Mouse (Mus musculus) intestine, embryonic 16.5 days (tissue): ENCODE measurements around the gene Megf11. TPM values are rescaled to one million over a fixed set of nuclear protein-coding genes. Genes with fewer than 3 reads are reported as not detected.

Experiments used
- ATAC-seq: fragments of 200-750 bp; cut with Nextera tagmentation; 2 replicates; pipeline ENCODE4 v1.8.0; 2017; ENCODE audit warnings: moderate TSS enrichment, moderate library complexity
- H3K27ac ChIP-seq: fragments of 300-500 bp; sonication (generic); 2 replicates; pipeline ENCODE4 v1.5.1; 2014; ENCODE audit warnings: mild to moderate bottlenecking, low read length
- H3K27me3 ChIP-seq: fragments of 300-500 bp; sonication (generic); replicated peaks from 2 replicates; pipeline ENCODE4 v1.6.1; 2014; ENCODE audit warnings: low read length, control low read depth, mixed read lengths; ENCODE audit not compliant: control insufficient read depth, insufficient read depth
- H3K36me3 ChIP-seq: fragments of 300-500 bp; sonication (generic); 2 replicates; pipeline ENCODE4 v1.6.1; 2014; ENCODE audit warnings: low read length, control low read depth; ENCODE audit not compliant: control insufficient read depth, insufficient read depth
- H3K4me1 ChIP-seq: fragments of 300-500 bp; sonication (generic); 2 replicates; pipeline ENCODE4 v1.6.1; 2014; ENCODE audit warnings: low read length, control low read depth, mixed read lengths; ENCODE audit not compliant: control insufficient read depth, insufficient read depth
- H3K4me2 ChIP-seq: fragments of 300-500 bp; sonication (generic); 2 replicates; pipeline ENCODE4 v1.6.1; 2014; ENCODE audit warnings: low read depth, low read length, control low read depth
- H3K4me3 ChIP-seq: fragments of 300-500 bp; sonication (generic); 2 replicates; pipeline ENCODE4 v1.5.1; 2014; ENCODE audit warnings: mild to moderate bottlenecking, low read length
- H3K9ac ChIP-seq: fragments of 300-500 bp; sonication (generic); 2 replicates; pipeline ENCODE4 v1.6.1; 2014; ENCODE audit warnings: low read depth, low read length
- H3K9me3 ChIP-seq: fragments of 300-500 bp; sonication (generic); 2 replicates; pipeline ENCODE4 v1.6.1; 2016; ENCODE audit warnings: low read length, control low read depth; ENCODE audit not compliant: control insufficient read depth
- WGBS: fragments of 180-500 bp; shearing (Covaris S2); extraction: QIAGEN DNeasy Blood & Tissue Kit; methylation state at CpG from one replicate; pipeline ENCODE4 v1.1.7; 2014; 5-methylcytosine and 5-hydroxymethylcytosine counted together
- polyA plus RNA-seq: library from polyadenylated mRNA; unstranded; fragments of >200 nt; fragmentation: Nextera tagmentation; extraction: Ambion mirVana; gene quantifications from 2 replicates; pipeline ENCODE4 v1.2.1, GENCODE M21; 2015

Megf11 gene
- polyA plus RNA-seq, 1 experiment from 2014 or later: 0.76 TPM

DNA sequence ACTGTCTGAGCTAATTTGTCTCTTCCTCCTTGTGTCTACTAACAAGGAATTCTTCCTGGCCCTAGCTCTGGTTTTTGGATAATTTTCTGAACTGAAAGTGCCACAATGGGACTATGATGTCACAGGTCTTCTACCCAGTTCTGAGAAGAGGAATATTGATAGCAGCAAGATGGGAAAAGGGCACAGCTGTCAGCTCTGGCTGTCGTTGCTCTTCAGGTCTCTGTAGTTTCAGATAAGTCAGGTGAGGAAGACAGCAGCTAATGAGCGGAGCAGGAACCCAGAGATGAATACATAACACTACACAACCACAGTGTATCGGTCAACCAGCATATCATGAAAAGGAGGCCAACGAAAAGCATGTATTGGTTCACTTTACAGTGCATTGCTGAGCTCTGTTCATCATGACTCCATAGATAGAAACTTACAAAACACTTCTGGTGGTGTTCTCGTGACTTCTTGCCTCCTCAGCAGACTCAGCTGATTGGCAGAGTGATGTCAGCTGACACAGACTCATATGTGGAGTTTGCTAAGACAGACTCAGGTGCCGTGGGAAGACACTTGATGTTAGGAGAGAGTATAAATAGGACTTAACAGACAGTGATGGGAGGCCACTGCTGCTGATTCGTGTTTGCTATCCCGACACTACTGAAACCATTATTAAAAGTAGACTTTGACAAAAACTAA is 149.6 kb downstream of the Megf11 start:
- Histone ChIP-seq H3K4me1 (no peaks in the 10 kb centered on the region), H3K36me3 (no peaks in the 10 kb centered on the region), H3K27me3 (no peaks in the 10 kb centered on the region), H3K4me3 (no peak overlapping the region), H3K9ac (no peak overlapping the region), H3K9me3 (no peaks in the 10 kb centered on the region), H3K4me2 (no peak overlapping the region), H3K27ac (no peak overlapping the region)
- ATAC-seq: no peak
- 84% methylated on average over 8 of the region's 8 CpGs for WGBS

DNA sequence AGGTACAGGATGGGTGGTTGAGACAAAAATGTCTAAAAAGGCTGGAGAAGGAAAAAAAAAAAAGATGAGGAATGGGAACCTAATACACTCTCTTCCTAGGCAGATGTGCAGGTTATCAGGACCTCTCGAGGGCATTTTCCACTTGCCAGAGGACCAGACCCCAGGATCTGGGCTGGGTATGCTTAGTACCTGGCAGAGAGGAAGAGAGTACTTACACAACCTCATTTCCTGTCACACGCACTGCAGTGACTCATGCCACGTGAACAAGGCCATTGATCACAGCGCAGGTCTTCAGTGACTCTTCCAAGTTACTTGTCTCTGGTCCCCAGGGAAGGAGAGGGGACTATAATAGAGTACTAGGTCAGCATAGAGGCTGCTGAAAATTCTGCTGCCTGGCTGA is 152.4 kb downstream of the Megf11 start:
- ATAC-seq: no peak
- Histone ChIP-seq H3K27ac (no peak overlapping the region), H3K4me2 (no peak overlapping the region), H3K36me3 (no peaks in the 10 kb centered on the region), H3K27me3 (no peaks in the 10 kb centered on the region), H3K9ac (no peak overlapping the region), H3K4me3 (no peak overlapping the region), H3K4me1 (no peaks in the 10 kb centered on the region), H3K9me3 (no peaks in the 10 kb centered on the region)
- WGBS: 60% methylated on average over 4 of the region's 4 CpGs

DNA sequence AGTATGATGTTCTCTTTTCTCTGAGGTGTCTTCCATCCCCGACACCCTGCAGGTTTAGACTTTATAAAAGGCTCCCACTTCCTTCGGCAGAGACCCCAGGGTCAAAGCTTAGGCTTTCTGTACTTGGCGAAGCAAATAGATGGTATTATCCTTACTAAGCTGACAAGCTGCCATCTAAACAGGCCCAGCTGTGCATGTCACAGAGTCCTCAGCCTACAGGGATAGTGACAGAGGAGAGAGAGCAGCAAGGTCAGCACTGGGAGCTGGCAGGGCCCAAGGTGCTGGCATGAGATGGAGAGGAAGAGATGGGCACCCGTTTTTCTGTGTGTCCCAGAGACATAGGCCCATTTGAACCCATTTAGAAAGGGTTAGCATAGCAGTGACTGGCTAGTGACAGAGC is 156.8 kb downstream of the Megf11 start:
- H3K4me2 ChIP-seq: no peak overlapping the region
- no peaks in the 10 kb centered on the region for H3K9me3 ChIP-seq
- no peaks in the 10 kb centered on the region for H3K27me3 ChIP-seq
- no peaks in the 10 kb centered on the region for H3K4me1 ChIP-seq
- no peak overlapping the region for H3K4me3 ChIP-seq
- no peak overlapping the region for H3K9ac ChIP-seq
- no peaks in the 10 kb centered on the region for H3K36me3 ChIP-seq
- WGBS: 83% methylated on average over 4 of the region's 4 CpGs
- no peak for ATAC-seq
- H3K27ac ChIP-seq: no peak overlapping the region

DNA sequence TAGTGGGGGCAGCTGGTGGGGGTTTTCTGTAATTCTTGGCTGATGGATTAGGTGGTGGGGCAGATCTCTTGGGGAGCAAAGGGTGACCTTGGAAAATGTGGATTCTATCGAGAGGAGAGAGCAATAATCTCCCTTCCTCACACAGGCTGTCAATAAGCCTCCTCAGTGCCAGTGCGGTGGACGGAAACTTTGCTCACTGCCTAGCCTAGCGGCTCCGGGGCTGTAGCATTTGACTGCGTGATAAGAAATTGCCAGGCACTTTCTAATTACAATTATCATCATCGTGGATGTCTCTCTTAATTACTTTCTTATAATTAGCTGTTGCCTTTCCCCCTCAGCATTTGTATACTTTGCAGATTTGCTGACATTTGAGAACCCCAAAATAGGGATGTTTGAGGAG is 157.7 kb downstream of the Megf11 start:
- Histone ChIP-seq H3K4me2 (no peak overlapping the region), H3K9ac (no peak overlapping the region), H3K27ac (no peak overlapping the region), H3K4me3 (no peak overlapping the region), H3K27me3 (no peaks in the 10 kb centered on the region), H3K9me3 (no peaks in the 10 kb centered on the region), H3K36me3 (no peaks in the 10 kb centered on the region), H3K4me1 (no peaks in the 10 kb centered on the region)
- 36% methylated on average over 7 of the region's 7 CpGs for WGBS
- no peak for ATAC-seq

DNA sequence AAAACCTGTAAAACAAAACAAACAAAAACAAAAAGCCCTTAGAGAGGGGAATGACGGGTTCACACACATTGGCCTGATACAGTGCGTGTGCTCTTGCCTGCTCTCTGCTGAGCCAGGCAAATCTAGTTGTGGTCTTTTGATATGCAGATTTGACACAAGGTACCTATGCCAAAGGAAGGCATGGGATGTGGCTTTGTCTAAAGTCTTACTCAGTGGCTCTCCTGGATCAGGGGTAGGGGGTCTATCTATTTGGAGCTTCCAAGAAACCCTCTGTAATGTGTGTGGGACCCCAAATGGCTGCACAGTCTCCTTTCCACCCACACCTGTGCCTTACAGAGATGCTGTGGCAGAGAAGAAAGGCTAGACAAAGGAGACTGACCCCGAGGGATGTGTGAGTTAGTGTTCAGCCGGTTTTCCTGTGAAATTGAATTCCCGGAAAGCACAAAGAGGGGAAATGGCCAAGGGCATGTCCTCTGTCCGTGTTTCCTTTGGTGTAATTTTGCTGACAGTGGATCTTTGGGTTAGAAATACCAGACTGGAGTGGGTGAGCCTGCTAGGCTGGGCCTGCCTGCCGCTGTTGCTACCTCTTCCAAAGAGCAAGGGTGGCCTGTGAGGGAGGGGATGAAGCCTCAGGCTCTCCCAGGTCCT is 161.0 kb downstream of the Megf11 start:
- no peaks in the 10 kb centered on the region for H3K36me3 ChIP-seq
- no peaks in the 10 kb centered on the region for H3K27me3 ChIP-seq
- no peaks in the 10 kb centered on the region for H3K9me3 ChIP-seq
- H3K4me1 ChIP-seq: no peaks in the 10 kb centered on the region
- no peak overlapping the region for H3K4me3 ChIP-seq
- 69% methylated on average over 7 of the region's 7 CpGs for WGBS
- ATAC-seq: no peak
- no peak overlapping the region for H3K4me2 ChIP-seq
- H3K9ac ChIP-seq: no peak overlapping the region
- peak overlapping the region; percentile 30; the same call in 1 of the 2 replicates for H3K27ac ChIP-seq

DNA sequence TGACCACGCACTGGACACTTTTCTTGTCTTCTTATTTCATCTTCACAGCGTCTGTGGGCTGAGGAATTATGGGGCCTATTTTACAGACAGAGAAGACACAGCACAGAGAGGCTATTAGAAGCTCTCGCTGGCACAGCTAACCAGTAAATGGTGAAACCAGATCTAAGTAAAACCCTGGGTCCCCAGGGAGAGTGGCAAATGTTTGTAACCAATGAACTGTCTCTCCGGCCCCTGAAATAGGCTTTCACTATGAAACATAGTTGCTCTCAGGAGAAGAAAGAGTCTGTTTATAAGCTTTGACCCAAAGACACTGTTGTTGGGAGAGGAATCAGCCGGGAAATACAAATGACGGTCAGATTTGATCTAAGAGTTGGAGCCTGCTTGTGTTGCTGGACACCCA is 162.9 kb downstream of the Megf11 start:
- ATAC-seq: no peak
- Histone ChIP-seq H3K4me3 (no peak overlapping the region), H3K9ac (no peak overlapping the region), H3K36me3 (no peaks in the 10 kb centered on the region), H3K27me3 (no peaks in the 10 kb centered on the region), H3K4me1 (no peaks in the 10 kb centered on the region), H3K4me2 (no peak overlapping the region), H3K27ac (no peak overlapping the region), H3K9me3 (no peaks in the 10 kb centered on the region)
- WGBS: 77% methylated on average over 6 of the region's 6 CpGs

DNA sequence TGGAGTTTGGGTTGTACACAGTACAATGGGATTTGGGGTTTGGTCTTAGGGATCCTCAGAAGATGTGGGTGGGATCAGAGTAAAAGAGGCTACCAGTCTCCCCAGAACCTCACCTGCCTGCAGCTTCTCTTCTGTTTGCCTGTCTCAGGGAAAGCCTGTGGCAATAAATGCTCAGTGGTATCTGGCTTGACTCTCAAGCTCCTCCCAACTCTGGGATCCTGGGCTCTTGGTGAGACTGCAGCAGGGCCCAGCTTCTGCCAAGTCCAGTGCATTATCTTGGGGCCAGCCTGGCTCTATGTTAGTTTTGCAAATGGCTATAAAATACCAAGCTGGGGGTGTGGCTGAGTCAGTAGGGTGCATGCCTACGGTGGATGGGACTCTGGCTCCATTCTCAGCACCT is 165.9 kb downstream of the Megf11 start:
- H3K4me3 ChIP-seq: no peak overlapping the region
- no peak overlapping the region for H3K4me2 ChIP-seq
- H3K27me3 ChIP-seq: no peaks in the 10 kb centered on the region
- no peaks in the 10 kb centered on the region for H3K4me1 ChIP-seq
- 83% methylated on average over 1 of the region's 1 CpGs for WGBS
- no peaks in the 10 kb centered on the region for H3K9me3 ChIP-seq
- H3K27ac ChIP-seq: no peak overlapping the region
- H3K36me3 ChIP-seq: no peaks in the 10 kb centered on the region
- no peak for ATAC-seq
- no peak overlapping the region for H3K9ac ChIP-seq

DNA sequence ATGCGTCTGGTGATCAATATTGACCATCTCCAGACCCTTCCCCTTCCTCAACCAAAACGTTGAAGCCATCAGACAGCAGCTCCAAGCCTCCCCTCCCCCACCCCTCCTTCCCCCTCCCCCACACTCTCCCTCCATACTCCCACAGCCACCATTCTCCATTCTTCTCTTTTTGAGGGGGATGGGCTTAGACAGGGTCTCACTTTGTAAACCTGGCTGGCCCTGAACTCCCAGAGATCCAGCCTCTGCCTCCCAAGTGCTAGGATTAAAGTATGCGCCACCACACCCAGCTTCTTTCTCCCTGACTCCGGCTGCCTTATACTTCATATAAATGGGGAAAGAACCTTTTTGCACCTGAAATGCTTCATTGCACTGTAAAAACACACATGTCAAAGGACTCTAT is 166.6 kb downstream of the Megf11 start:
- Histone ChIP-seq H3K4me3 (no peak overlapping the region), H3K9ac (no peak overlapping the region), H3K9me3 (no peaks in the 10 kb centered on the region), H3K27me3 (no peaks in the 10 kb centered on the region), H3K27ac (no peak overlapping the region), H3K4me1 (no peaks in the 10 kb centered on the region), H3K4me2 (no peak overlapping the region), H3K36me3 (no peaks in the 10 kb centered on the region)
- ATAC-seq: no peak
- WGBS: 58% methylated on average over 4 of the region's 4 CpGs

DNA sequence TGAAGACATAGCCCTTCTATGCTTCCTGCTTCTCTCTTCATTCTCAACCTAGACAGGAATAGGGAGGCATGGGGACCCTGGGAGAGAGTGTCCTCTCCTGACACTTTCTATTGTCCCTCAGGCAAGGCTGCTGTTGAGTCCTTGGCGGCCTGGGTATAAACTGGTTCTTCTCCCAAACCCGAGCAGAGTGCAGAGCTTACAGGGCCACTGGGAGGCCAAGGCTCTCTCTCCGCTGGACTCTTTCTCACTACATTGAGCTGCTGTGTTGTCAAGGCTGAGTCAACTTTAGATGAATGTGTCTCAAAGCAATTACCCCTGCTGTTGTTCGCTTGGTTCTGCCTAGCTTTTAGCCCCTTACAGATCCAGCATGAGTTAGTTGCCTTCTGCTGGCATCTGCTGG is 168.0 kb downstream of the Megf11 start:
- ATAC-seq: no peak

DNA sequence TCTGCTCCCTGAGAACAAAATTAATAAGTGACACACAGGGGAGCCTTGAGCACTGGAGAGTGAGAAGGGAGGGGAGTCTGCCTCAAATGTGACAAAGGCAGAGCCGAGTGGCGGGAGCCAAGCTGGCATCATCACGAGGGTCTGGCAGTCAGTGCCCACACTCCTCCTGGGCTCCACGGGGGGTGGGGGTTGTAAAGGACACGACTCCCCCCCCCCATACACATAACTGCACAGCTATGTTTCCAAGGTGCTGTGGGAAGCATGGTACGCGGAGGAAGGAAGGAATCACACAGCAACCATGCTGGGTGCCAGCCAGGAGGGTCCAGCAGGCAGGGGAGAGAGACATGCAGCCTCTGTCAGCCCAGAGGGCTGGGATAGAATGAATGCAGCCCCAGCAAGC is 170.2 kb downstream of the Megf11 start:
- Histone ChIP-seq H3K9ac (no peak overlapping the region), H3K4me2 (no peak overlapping the region), H3K4me3 (no peak overlapping the region), H3K27ac (no peak overlapping the region), H3K9me3 (no peaks in the 10 kb centered on the region), H3K36me3 (no peaks in the 10 kb centered on the region), H3K4me1 (no peaks in the 10 kb centered on the region), H3K27me3 (no peaks in the 10 kb centered on the region)
- WGBS: 61% methylated on average over 7 of the region's 7 CpGs
- no peak for ATAC-seq

More for the DNA sequence above, 168.0 kb downstream of the Megf11 start:
- no peak overlapping the region for H3K4me3 ChIP-seq
- H3K27me3 ChIP-seq: no peaks in the 10 kb centered on the region
- no peak overlapping the region for H3K4me2 ChIP-seq
- 65% methylated on average over 4 of the region's 4 CpGs for WGBS
- H3K9ac ChIP-seq: no peak overlapping the region
- H3K9me3 ChIP-seq: no peaks in the 10 kb centered on the region
- H3K27ac ChIP-seq: no peak overlapping the region
- no peaks in the 10 kb centered on the region for H3K4me1 ChIP-seq
- H3K36me3 ChIP-seq: no peaks in the 10 kb centered on the region
